Mouse (Mus musculus) cerebellum, postnatal 25 days (tissue): ENCODE measurements around the gene Rere.
"Not testable (repeated sequence)": the region's sequence is repeated elsewhere in the genome, so short reads cannot be mapped to it uniquely, and the experiment has no call there.

ENCODE experiments used
- DNase-seq, 2 experiments: peaks; one replicate each; pipeline ENCODE4 v3.0.0; 2021; ENCODE audit warnings: mixed read lengths in 2 of 2

Rere gene

GRCm38 (mm10) chr4:150522425-150522824 is 241.0 kb downstream of the Rere start:
- no peak for DNase-seq

- no peak for DNase-seq
These were observed 241.9 kb downstream of the Rere start for GRCm38 (mm10) chr4:150523351-150523750.

- DNase-seq = no peak
These were observed 244.8 kb downstream of the Rere start for GRCm38 (mm10) chr4:150526269-150526668.

- DNase-seq = peak; percentile 20 to 34
These were observed 247.0 kb downstream of the Rere start for GRCm38 (mm10) chr4:150528426-150528825.

GRCm38 (mm10) chr4:150528846-150529245 is 247.4 kb downstream of the Rere start:
- no peak for DNase-seq

GRCm38 (mm10) chr4:150531869-150532268 is 250.4 kb downstream of the Rere start:
- DNase-seq = no peak

- DNase-seq = no peak
These were observed 255.5 kb downstream of the Rere start for GRCm38 (mm10) chr4:150536821-150537510.

GRCm38 (mm10) chr4:150539846-150540245 is 258.4 kb downstream of the Rere start:
- no peak for DNase-seq

GRCm38 (mm10) chr4:150540392-150541094 is 259.1 kb downstream of the Rere start:
- no peak for DNase-seq

GRCm38 (mm10) chr4:150544231-150544630 is 262.8 kb downstream of the Rere start:
- no peak for DNase-seq

GRCm38 (mm10) chr4:150544652-150545258 is 263.3 kb downstream of the Rere start:
- DNase-seq = no peak

- DNase-seq = no peak
These were observed 264.3 kb downstream of the Rere start for GRCm38 (mm10) chr4:150545775-150546174.

GRCm38 (mm10) chr4:150546296-150546695 is 264.9 kb downstream of the Rere start:
- DNase-seq = not testable (repeated sequence)

GRCm38 (mm10) chr4:150549393-150549792 is 267.9 kb downstream of the Rere start:
- no peak for DNase-seq

GRCm38 (mm10) chr4:150549989-150550716 is 268.7 kb downstream of the Rere start:
- DNase-seq = no peak

- DNase-seq = no peak
These were observed 269.9 kb downstream of the Rere start for GRCm38 (mm10) chr4:150551390-150551789.

GRCm38 (mm10) chr4:150552751-150553600 is 271.5 kb downstream of the Rere start:
- DNase-seq = no peak

- DNase-seq = no peak
These were observed 274.3 kb downstream of the Rere start for GRCm38 (mm10) chr4:150555783-150556182.

GRCm38 (mm10) chr4:150556382-150557221 is 275.2 kb downstream of the Rere start:
- DNase-seq = peak; percentile 64 to 80

- DNase-seq = not testable (repeated sequence)
These were observed 275.8 kb downstream of the Rere start for GRCm38 (mm10) chr4:150557289-150557688.

GRCm38 (mm10) chr4:150557976-150558375 is 276.5 kb downstream of the Rere start:
- DNase-seq = no peak
